Mouse (Mus musculus) megakaryocyte, adult 5-6 weeks (primary cell): Measurements from ENCODE around the gene Hpf1. TPM values are rescaled to one million over a fixed set of nuclear protein-coding genes. Genes with fewer than 3 reads are reported as not detected.

Experiments
- ATAC-seq: 2 replicates; pipeline ENCODE4 v1.8.0; 2016; ENCODE audit warnings: mild to moderate bottlenecking, inconsistent platforms; ENCODE audit not compliant: poor library complexity, severe bottlenecking
- total RNA-seq, 2 experiments: library from RNA; stranded (forward) in 1 of 2; stranded (reverse) in 1 of 2; fragments of 153-499, 151-499 nt in 1 of 2; fragments of 221-1000, 200-1000 nt in 1 of 2; gene quantifications; 2 replicates each; pipeline versions ENCODE4 v1.2.3 to v1.2.4; 2015 to 2017

The Hpf1 gene
- total RNA-seq, 2 experiments from 2014 or later, result 87.3 to 123 TPM

- no peak for ATAC-seq
These were observed 1.5 kb downstream of the Hpf1 start for GRCm38 (mm10) chr8:60891757-60892156.

DNA sequence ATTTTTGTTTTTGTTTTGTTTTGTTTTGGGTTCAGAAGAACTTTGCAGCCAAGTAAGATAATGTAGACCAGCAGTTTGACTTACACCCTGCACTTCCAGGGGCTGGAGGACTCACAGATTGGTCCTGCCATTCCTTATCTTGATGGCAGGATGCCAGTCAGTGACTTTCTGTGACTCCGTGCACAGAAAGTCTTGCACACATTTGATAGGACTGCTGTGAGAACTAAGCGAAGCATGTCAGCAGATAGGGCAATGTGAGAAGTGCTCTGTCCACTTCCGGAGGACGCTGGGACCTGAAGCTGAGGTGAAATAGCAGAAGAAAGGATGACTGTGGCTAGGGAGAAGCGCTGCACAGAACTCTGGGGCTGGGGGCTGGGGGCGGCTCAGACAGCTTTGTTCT lies 5.7 kb downstream of the Hpf1 start:
- ATAC-seq, result peak; percentile 27; the same call in 1 of the 2 replicates

DNA sequence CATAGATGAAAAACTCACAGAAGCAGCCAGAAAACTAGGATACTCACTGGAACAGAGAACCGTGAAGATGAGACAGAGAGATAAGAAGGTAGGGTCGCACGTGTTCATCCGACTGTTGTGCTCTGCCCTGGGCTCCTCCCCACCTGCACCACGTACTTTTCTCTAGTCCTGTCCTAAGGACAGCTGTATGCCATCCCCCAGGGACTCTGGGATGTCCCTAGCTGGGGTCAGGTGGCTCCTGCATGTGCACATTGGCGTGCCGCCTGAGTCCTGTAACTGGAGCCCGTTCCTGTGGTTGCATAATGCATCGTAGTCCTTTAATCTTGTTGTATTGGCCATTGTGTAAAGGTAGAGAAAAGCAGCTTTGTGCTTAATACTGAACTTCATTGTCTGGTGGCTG lies 9.9 kb downstream of the Hpf1 start:
- no peak for ATAC-seq

DNA sequence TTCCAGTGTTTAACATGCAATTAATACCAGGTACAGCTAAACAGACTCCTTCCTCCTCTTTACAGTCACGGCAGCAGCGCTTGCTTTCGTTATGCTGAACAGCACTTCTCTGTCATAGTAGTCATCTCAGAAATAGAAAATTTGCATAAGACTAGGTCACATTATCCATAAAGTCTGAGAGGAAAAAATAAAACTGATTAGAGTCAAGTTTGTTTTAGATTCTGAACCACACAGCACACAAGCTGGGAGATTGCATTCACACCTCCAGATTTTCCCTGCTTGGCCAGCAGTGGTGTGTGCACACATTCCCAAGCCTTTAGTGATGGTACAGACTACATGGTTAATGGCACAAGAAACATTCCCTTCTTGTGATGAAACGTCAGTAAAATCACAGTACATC lies 21.9 kb downstream of the Hpf1 start:
- ATAC-seq, result no peak

DNA sequence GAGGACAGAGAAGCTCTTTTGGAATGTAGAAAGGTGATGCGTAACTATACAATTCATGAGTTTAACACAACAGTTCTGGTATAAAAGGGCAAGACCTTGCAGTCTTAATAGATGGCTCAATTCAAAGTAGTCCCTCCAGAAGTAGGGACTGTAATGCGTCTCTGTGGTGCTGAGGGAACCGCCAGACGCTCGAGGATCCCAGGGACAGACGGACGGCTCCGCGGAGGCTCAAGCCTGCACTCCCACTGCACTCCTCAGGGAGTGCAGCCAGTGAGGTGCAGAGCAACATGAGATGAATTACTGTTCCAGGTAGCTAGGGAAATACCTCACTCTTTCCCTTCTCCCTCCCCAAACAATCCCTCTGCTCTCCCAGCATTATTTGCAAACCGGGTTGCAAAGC lies 22.3 kb downstream of the Hpf1 start:
- no peak for ATAC-seq

GRCm38 (mm10) chr8:60919069-60919468 lies 28.9 kb downstream of the Hpf1 start:
- no peak for ATAC-seq

DNA sequence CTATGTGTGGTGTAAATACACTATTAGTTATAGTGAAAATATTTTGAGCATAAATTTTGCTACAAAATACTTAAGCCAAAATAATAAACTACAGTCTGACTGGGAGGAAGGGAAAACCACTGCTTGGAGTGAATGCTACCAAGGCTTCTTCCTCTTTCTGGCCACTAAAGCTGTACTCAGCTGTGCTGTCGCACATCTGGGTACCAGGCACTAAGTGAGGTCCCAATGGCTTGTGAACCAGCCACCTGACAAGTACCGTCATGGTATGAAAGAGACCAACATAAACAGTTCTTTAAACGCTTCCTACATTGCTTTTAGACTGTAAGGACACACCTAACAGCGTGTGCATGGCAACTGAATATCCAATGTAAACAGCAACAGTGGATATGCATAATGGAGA lies 30.0 kb downstream of the Hpf1 start:
- ATAC-seq, result peak; percentile 54; the same call in 1 of the 2 replicates

DNA sequence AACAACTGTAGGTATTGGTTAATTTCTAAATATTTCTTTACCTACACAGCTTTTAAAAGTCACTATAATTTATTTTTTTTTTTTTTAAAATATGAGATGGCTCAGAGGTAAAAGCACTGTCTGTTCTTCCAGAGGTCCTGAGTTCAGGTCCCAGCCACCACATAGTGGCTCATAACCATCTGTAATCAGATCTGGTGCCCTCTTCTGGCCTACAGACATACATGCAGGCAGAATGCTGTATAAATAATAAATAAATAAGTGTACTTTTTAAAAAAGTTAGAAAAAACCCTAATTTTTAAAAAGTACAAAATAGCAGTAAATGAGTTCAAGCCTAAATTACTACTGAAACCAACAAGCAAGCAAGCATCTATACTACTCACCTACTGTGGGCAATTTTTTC lies 43.4 kb downstream of the Hpf1 start:
- no peak for ATAC-seq

DNA sequence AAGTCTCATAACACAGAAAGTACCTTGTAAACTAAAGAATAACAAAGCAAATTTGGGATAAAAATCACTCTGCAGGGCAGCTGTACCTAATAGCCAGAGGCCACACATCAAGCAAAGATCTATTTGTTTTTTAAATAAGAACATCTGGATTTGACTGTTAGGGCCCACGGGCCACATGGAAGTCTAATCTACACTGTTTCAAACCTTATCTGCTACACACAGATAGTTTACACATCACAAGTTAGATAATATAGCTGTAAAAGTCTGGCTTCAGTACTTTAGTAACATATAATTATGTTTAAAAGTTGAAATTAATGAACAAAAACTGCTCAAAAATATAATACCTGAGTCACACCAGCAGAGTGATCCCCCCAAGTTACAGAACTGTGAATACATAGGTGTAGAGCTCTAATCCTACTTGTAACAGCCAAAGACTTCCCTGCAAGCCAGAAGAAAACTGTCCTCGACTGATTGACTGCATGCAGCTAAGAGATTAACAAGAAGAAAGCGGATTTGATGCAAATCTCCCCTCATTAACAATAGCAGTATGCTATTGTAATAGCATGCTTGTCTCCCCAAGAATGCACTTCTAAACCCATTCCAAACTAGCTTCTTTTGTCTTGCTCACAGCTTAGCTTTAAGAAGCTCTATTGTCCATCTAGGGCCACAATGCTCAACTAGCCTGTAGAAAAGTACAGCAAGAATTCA lies 48.7 kb downstream of the Hpf1 start:
- ATAC-seq, result no peak

GRCm38 (mm10) chr8:60942867-60943266 lies 52.6 kb downstream of the Hpf1 start:
- ATAC-seq, result no peak

- ATAC-seq, result no peak
These were observed 57.3 kb downstream of the Hpf1 start for GRCm38 (mm10) chr8:60947503-60947902.

DNA sequence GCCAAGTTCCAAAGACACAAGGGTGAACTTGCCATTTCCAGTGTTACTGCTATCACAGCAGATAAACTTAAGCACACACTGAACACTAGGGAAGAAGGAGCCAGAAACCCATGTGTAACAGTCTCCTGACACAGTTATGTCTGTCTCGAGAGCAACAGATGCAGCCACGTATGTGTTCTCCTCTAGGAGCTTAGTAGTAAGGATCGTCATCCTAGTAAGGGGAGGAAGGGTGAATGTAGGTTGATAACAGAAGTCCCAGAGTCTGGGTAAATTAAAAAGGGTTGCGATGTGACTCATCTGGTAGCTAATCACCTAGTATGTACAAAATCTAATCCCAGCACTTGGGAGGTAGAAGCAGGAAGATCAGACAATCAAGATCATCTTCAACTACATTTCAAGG lies 59.6 kb downstream of the Hpf1 start:
- ATAC-seq, result no peak

GRCm38 (mm10) chr8:60951271-60951670 lies 61.1 kb downstream of the Hpf1 start:
- ATAC-seq, result no peak

DNA sequence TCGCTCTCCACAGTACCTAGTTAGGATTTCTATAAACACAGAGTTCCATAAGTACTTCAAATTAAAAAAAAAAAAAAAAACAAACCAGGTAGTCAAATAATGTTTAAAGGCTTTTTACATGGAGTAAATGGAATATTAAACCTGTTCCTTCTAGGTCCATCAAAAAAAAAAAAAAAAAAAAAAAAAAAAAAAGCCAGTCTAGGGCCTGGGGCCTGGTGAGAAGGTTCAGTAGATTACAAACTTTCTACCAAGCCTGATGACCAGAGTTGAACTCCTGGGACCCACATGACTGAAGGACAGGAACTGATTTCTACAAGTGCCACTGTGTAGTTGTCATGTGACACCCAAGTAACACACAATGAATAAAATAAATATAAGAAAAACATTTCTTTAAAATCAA lies 61.5 kb downstream of the Hpf1 start:
- ATAC-seq, result no peak

DNA sequence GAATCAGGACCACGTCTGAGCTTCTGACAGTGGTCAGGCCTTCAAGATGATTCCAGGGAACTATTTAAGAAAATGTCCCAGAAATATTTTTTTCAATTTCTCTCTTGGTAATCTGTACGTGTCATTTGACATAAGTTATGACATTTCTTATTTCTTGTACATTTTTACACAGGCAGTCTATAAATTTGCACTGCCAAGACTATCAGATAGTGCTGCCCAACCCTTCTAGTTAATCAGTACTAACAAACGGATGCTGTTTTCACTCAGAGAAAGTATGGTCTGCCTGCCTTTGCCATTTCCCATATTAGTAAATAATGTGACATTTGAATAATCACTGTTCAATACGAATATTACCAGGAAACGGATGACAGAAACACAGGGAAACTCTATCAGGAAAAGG lies 62.6 kb downstream of the Hpf1 start:
- no peak for ATAC-seq

DNA sequence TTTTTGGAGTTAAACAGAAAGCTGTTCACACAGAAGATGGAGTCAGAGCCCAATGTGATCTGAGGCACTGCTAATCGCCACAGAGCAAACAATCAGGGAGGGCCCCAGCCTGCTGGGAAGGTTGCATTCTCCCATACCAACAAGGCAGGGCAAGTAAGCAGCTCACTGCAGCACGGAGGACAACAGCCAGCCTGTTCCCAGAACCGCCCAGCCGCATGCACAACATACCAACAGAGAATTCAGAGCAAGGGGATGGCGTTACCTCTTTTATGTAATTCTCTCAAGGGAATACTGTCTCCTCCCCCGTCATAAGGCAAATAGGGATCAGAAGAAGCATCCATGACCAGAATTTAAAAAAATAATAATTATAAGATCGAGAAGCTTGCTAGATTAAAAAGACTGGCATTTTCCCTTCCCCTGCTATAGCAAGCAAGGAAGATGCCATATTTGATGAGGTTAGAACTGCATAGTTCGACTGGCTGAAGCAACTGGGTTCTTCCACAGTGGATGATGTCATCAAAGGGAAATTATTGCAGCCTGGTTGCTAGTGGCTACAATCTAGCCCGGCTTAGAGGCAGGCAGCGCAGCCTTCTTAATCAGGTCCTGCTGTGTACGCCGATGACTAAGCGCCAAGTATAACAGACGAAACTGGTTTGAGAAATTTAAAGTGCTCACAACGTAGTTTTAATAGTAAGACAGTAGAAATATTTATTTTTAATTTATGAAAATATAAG lies 64.2 kb downstream of the Hpf1 start:
- ATAC-seq, result peak; percentile 81

GRCm38 (mm10) chr8:60956847-60957246 lies 66.6 kb downstream of the Hpf1 start:
- no peak for ATAC-seq

Other genes starting within 250 kb of the Hpf1 start
- 16.4 and 17.9 TPM in 2 replicates for gene Clcn3, start 92.9 kb downstream of the Hpf1 start, total RNA-seq (2015)
- gene Clcn3, start 92.9 kb downstream of the Hpf1 start, total RNA-seq (2017), result 21.1 and 26.0 TPM in 2 replicates
- 4.4 and 5.4 TPM in 2 replicates for gene Nek1, start 102.8 kb downstream of the Hpf1 start, total RNA-seq (2015)
- 6.2 and 6.4 TPM in 2 replicates for gene Nek1, start 102.8 kb downstream of the Hpf1 start, total RNA-seq (2017)